Mouse (Mus musculus) MEL (cell line): ENCODE measurements around the gene Cdh24. TPM values are rescaled to one million over a fixed set of nuclear protein-coding genes. Genes with fewer than 3 reads are reported as not detected.
A peak's percentile ranks its signal among the peaks of the same experiment; 100 is the strongest.

Experiments
- DNase-seq: peaks from one replicate; pipeline ENCODE4 v3.0.0; 2011; ENCODE audit warnings: low read depth, low spot score
- H3K27ac ChIP-seq: 2 replicates; pipeline ENCODE4 v1.5.1; 2012; ENCODE audit warnings: low read depth, mild to moderate bottlenecking, control low read depth, low read length, moderate library complexity; ENCODE audit not compliant: control insufficient read depth
- H3K27me3 ChIP-seq, 2 experiments: fragments of 150-350 bp in 1 of 2; sonication (generic) in 1 of 2; 2 replicates each; pipeline ENCODE4 v1.6.1; 2012; ENCODE audit warnings: low read length in 2 of 2, mild to moderate bottlenecking in 2 of 2, improper control_type of control experiment in 1 of 2, moderate library complexity in 1 of 2; ENCODE audit not compliant: insufficient read depth in 2 of 2, control insufficient read depth in 1 of 2
- H3K36me3 ChIP-seq, 2 experiments: 2 replicates each; pipeline ENCODE4 v1.6.1; 2012 to 2014; ENCODE audit warnings: low read length in 2 of 2, improper control_type of control experiment in 1 of 2, inconsistent platforms in 1 of 2, mild to moderate bottlenecking in 1 of 2; ENCODE audit not compliant: insufficient read depth in 2 of 2, control insufficient read depth in 1 of 2
- H3K4me1 ChIP-seq, 2 experiments: fragments of 150-350 bp in 1 of 2; sonication (generic) in 1 of 2; 2 replicates each; pipeline ENCODE4 v1.6.1; 2012; ENCODE audit warnings: low read length in 2 of 2, improper control_type of control experiment in 1 of 2, mild to moderate bottlenecking in 1 of 2; ENCODE audit not compliant: insufficient read depth in 2 of 2, control insufficient read depth in 1 of 2
- H3K4me3 ChIP-seq, 2 experiments: fragments of 150-350 bp in 1 of 2; sonication (generic) in 1 of 2; 2 replicates each; pipeline ENCODE4 v1.5.1; 2012; ENCODE audit warnings: low read depth in 2 of 2, low read length in 2 of 2, mild to moderate bottlenecking in 2 of 2, moderate library complexity in 2 of 2, control low read depth in 1 of 2, improper control_type of control experiment in 1 of 2; ENCODE audit not compliant: control insufficient read depth in 1 of 2, insufficient read depth in 1 of 2
- H3K79me2 ChIP-seq: 2 replicates; pipeline ENCODE4 v1.6.1; 2012; ENCODE audit warnings: mild to moderate bottlenecking, low read length, moderate library complexity; ENCODE audit not compliant: control insufficient read depth, poor library complexity, insufficient read depth
- H3K9ac ChIP-seq: 2 replicates; pipeline ENCODE4 v1.6.1; 2012; ENCODE audit warnings: low read depth, mild to moderate bottlenecking, control low read depth, low read length, moderate library complexity; ENCODE audit not compliant: control insufficient read depth, poor library complexity, severe bottlenecking
- H3K9me3 ChIP-seq: fragments of 150-350 bp; sonication (generic); replicated peaks from 2 replicates; pipeline ENCODE4 v1.6.1; 2012; ENCODE audit warnings: mild to moderate bottlenecking, low read length, improper control_type of control experiment, moderate library complexity; ENCODE audit not compliant: insufficient read depth
- BHLHE40 ChIP-seq: IDR thresholded peaks from 2 replicates; pipeline ENCODE4 v1.6.1; 2012; ENCODE audit warnings: low read depth, mild to moderate bottlenecking, inconsistent platforms, low read length, improper control_type of control experiment, borderline replicate concordance
- CTCF ChIP-seq, 3 experiments: IDR thresholded peaks in 2 of 3; conservative IDR thresholded peaks in 1 of 3; 2 replicates each; pipeline ENCODE4 v1.5.1; 2011 to 2012; ENCODE audit warnings: low read length in 3 of 3, low read depth in 2 of 3, mild to moderate bottlenecking in 2 of 3, improper control_type of control experiment in 1 of 3, inconsistent platforms in 1 of 3, mixed read lengths in 1 of 3, moderate library complexity in 1 of 3; ENCODE audit not compliant: control insufficient read depth in 1 of 3, insufficient read depth in 1 of 3, poor library complexity in 1 of 3, severe bottlenecking in 1 of 3
- E2F4 ChIP-seq: IDR thresholded peaks from 2 replicates; pipeline ENCODE4 v1.6.1; 2011; ENCODE audit warnings: low read depth, low read length, improper control_type of control experiment, borderline replicate concordance
- ELF1 ChIP-seq: IDR thresholded peaks from 2 replicates; pipeline ENCODE4 v1.6.1; 2014; ENCODE audit warnings: low read depth, mild to moderate bottlenecking, inconsistent platforms, low read length, improper control_type of control experiment, moderate library complexity
- EP300 ChIP-seq, 2 experiments: IDR thresholded peaks; 2 replicates each; pipeline ENCODE4 v1.6.1; 2011; ENCODE audit warnings: improper control_type of control experiment in 2 of 2, low read length in 2 of 2, low read depth in 1 of 2, mild to moderate bottlenecking in 1 of 2
- ETS1 ChIP-seq: IDR thresholded peaks from 2 replicates; pipeline ENCODE4 v1.6.1; 2012; ENCODE audit warnings: low read depth, mild to moderate bottlenecking, inconsistent platforms, low read length, improper control_type of control experiment, moderate library complexity
- GABPA ChIP-seq: IDR thresholded peaks from 2 replicates; pipeline ENCODE4 v1.6.1; 2012; ENCODE audit warnings: low read depth, mild to moderate bottlenecking, inconsistent platforms, low read length, improper control_type of control experiment, moderate library complexity
- GATA1 ChIP-seq: IDR thresholded peaks from 2 replicates; pipeline ENCODE4 v1.6.1; 2011; ENCODE audit warnings: low read depth, low read length, improper control_type of control experiment
- HCFC1 ChIP-seq: IDR thresholded peaks from 2 replicates; pipeline ENCODE4 v1.6.1; 2012; ENCODE audit warnings: low read depth, mild to moderate bottlenecking, inconsistent platforms, low read length, improper control_type of control experiment, moderate library complexity
- MAFK ChIP-seq: IDR thresholded peaks from 2 replicates; pipeline ENCODE4 v1.6.1; 2011; ENCODE audit warnings: low read depth, mild to moderate bottlenecking, low read length, improper control_type of control experiment, borderline replicate concordance
- MEF2A ChIP-seq: IDR thresholded peaks from 2 replicates; pipeline ENCODE4 v1.6.1; 2014; ENCODE audit warnings: low read depth, mild to moderate bottlenecking, inconsistent platforms, low read length, improper control_type of control experiment; ENCODE audit not compliant: poor library complexity, insufficient replicate concordance, severe bottlenecking; ENCODE audit errors: extremely low read depth
- MYB ChIP-seq: IDR thresholded peaks from 2 replicates; pipeline ENCODE4 v1.6.1; 2011; ENCODE audit warnings: mild to moderate bottlenecking, low read depth, low read length, improper control_type of control experiment
- MYC ChIP-seq: IDR thresholded peaks from 2 replicates; pipeline ENCODE4 v1.6.1; 2011; ENCODE audit warnings: low read depth, mild to moderate bottlenecking, low read length, improper control_type of control experiment, moderate library complexity
- NELFE ChIP-seq: IDR thresholded peaks from 2 replicates; pipeline ENCODE4 v1.6.1; 2011; ENCODE audit warnings: low read depth, low read length, improper control_type of control experiment
- POLR2A ChIP-seq, 2 experiments: IDR thresholded peaks; 2 replicates each; pipeline ENCODE4 v1.6.1; 2011 to 2012; ENCODE audit warnings: low read length in 2 of 2, mild to moderate bottlenecking in 2 of 2, control low read depth in 1 of 2, improper control_type of control experiment in 1 of 2, low read depth in 1 of 2, moderate library complexity in 1 of 2; ENCODE audit not compliant: control insufficient read depth in 1 of 2, insufficient read depth in 1 of 2, poor library complexity in 1 of 2
- POLR2AphosphoS5 ChIP-seq: IDR thresholded peaks from 2 replicates; pipeline ENCODE4 v1.6.1; 2012; ENCODE audit warnings: low read depth, borderline replicate concordance, mild to moderate bottlenecking, inconsistent platforms, low read length, moderate library complexity, mixed read lengths
- RCOR1 ChIP-seq: IDR thresholded peaks from 2 replicates; pipeline ENCODE4 v1.6.1; 2012; ENCODE audit warnings: low read depth, mild to moderate bottlenecking, inconsistent platforms, low read length, improper control_type of control experiment
- SIN3A ChIP-seq: IDR thresholded peaks from 2 replicates; pipeline ENCODE4 v1.6.1; 2012; ENCODE audit warnings: low read length, improper control_type of control experiment, inconsistent platforms
- TAL1 ChIP-seq: IDR thresholded peaks from 2 replicates; pipeline ENCODE4 v1.6.1; 2012; ENCODE audit warnings: mild to moderate bottlenecking, inconsistent platforms, low read length, moderate library complexity, mixed read lengths
- TCF12 ChIP-seq: IDR thresholded peaks from 2 replicates; pipeline ENCODE4 v1.6.1; 2014; ENCODE audit warnings: low read depth, mild to moderate bottlenecking, inconsistent platforms, low read length, improper control_type of control experiment, moderate library complexity
- UBTF ChIP-seq: IDR thresholded peaks from 2 replicates; pipeline ENCODE4 v1.6.1; 2012; ENCODE audit warnings: low read depth, mild to moderate bottlenecking, inconsistent platforms, low read length, improper control_type of control experiment, moderate library complexity, borderline replicate concordance; ENCODE audit not compliant: insufficient read depth
- ZC3H11A ChIP-seq: IDR thresholded peaks from 2 replicates; pipeline ENCODE4 v1.6.1; 2012; ENCODE audit warnings: low read depth, mild to moderate bottlenecking, inconsistent platforms, low read length, improper control_type of control experiment
- ZKSCAN1 ChIP-seq: IDR thresholded peaks from 2 replicates; pipeline ENCODE4 v1.6.1; 2012; ENCODE audit warnings: low read depth, mild to moderate bottlenecking, inconsistent platforms, low read length, improper control_type of control experiment, moderate library complexity
- ZMIZ1 ChIP-seq: IDR thresholded peaks from 2 replicates; pipeline ENCODE4 v1.6.1; 2012; ENCODE audit warnings: low read depth, mild to moderate bottlenecking, inconsistent platforms, low read length, improper control_type of control experiment, moderate library complexity
- polyA plus RNA-seq, 2 experiments: library from polyadenylated mRNA; stranded (reverse) in 1 of 2; unstranded in 1 of 2; fragments of >175 nt in 1 of 2; fragments of >200 nt in 1 of 2; gene quantifications; 2 replicates each; pipeline versions ENCODE4 v1.2.1 to v1.2.4; 2012; ENCODE audit warnings: low replicate concordance in 2 of 2, low read depth in 1 of 2; ENCODE audit not compliant: insufficient read length in 2 of 2, insufficient read depth in 1 of 2, missing spikeins in 1 of 2
- total RNA-seq: library from RNA; depleted of rRNA; stranded (reverse); fragments of 300-350 nt; gene quantifications from 2 replicates; pipeline ENCODE4 v1.2.3, GENCODE M21; 2012

Cdh24 gene
- total and polyA plus RNA-seq, 3 experiments, result 0.89 to 5.8 TPM; not detected in 1

DNA sequence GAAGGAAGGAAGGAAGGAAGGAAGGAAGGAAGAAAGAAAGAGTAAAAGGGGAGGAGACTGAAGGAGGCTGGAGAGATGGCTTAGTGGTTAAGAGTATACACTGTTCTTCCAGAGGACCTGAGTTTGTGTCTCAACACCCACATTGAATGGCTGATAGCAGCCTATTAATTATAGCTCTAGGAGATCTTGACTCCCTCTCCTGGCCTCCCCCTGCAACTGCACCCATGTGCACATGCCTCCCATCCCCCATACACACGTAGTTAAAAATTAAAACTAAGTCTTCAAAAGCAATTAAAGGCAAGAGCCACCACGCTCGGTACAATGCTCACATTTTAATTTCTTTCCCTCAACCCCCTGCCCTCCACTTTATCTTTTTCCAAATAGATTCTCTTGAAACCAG, 47.1 kb downstream of the Cdh24 start:
- Histone ChIP-seq H3K27me3 (no peaks in the 10 kb centered on the region), H3K9ac (no peak overlapping the region), H3K36me3 (peaks cover 0 to 8% of the 10 kb centered on the region in 2 experiments; a peak in 2 of 4 replicates), H3K79me2 (no peaks in the 10 kb centered on the region), H3K4me3 (no peak overlapping the region), H3K9me3 (no peaks in the 10 kb centered on the region), H3K27ac (no peak overlapping the region), H3K4me1 (peaks cover 7 to 20% of the 10 kb centered on the region in 2 experiments)
- TF ChIP-seq RCOR1 (no peak), CTCF (IDR thresholded peaks at IDR 0.05 in 2 of 3, conservative IDR thresholded peaks at IDR 0.05 in 1 of 3; ENCODE audit: control insufficient read depth in 1 of 3, insufficient read depth in 1 of 3, low read depth in 2 of 3, low read length in 3 of 3, poor library complexity in 1 of 3, severe bottlenecking in 1 of 3) (peak in 2 of 3 experiments; percentile 40; a peak in 5 of 6 replicates), POLR2AphosphoS5 (no peak), MYB (no peak)
- no peak for DNase-seq

DNA sequence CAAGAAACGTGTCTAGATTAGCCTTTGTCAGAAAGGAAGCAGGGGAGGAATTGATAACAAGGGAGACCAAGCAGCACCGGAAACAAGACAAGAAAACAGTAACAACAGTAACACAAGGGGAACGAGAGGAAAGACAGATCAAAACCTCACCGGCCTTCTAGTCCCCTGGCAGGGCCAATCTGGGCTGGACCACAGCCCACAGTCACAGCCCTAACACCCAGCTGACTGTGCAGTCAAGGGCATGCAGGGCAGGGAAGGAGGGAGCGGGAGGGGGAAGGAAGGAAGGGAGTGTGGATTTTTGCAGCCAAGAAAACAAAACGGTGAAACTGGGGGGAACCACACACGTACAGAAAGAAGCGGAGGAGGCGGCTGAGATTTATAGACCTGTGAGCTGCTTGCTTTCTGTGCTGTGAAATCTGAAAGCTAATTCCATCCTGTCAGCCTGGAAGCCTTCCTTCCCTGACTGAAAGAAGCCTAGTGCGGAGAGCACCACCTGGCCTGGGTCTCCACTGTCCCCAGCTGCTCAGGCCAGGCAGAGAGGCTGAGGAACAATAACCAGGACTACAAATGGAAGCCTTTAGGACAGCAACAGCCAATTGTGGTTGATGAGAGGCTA, 48.7 kb downstream of the Cdh24 start:
- H3K9me3 ChIP-seq, result no peaks in the 10 kb centered on the region
- TF ChIP-seq NELFE (no peak), E2F4 (no peak), UBTF (no peak), RCOR1 (peak; percentile 37; the same call in 1 of the 2 replicates), GATA1 (peak; percentile 82), GABPA (no peak), MYC (no peak), ZMIZ1 (no peak), ELF1 (no peak), TCF12 (peak; percentile 80), ZC3H11A (no peak), BHLHE40 (peak; percentile 64; the same call in 1 of the 2 replicates), ETS1 (peak; percentile 72), EP300 (IDR thresholded peaks at IDR 0.05; ENCODE audit: low read depth in 1 of 2, low read length in 2 of 2) (peak; percentile 62 to 86), MEF2A (no peak), HCFC1 (0 out of 2 replicates have a peak, but pooled peaks have one; percentile 16), MAFK (no peak), ZKSCAN1 (no peak), TAL1 (peak; percentile 69), POLR2AphosphoS5 (no peak), POLR2A (IDR thresholded peaks at IDR 0.05; ENCODE audit: control insufficient read depth in 1 of 2, insufficient read depth in 1 of 2, low read depth in 1 of 2, low read length in 2 of 2, poor library complexity in 1 of 2) (no peak), SIN3A (0 out of 2 replicates have a peak, but pooled peaks have one; percentile 39)
- DNase-seq, result peak; percentile 87
- H3K4me1 ChIP-seq, result peaks cover 10 to 23% of the 10 kb centered on the region in 2 experiments
- peak overlapping the region in 1 of 2 experiments; percentile 21; a peak in 1 of 4 replicates for H3K4me3 ChIP-seq
- H3K79me2 ChIP-seq, result no peaks in the 10 kb centered on the region
- H3K36me3 ChIP-seq, result peaks cover 0 to 12% of the 10 kb centered on the region in 2 experiments; a peak in 2 of 4 replicates
- peak overlapping the region; percentile 25 for H3K27ac ChIP-seq
- no peaks in the 10 kb centered on the region for H3K27me3 ChIP-seq
- peak overlapping the region; percentile 0 for H3K9ac ChIP-seq
